Comparison of ENCODE assay signal across 11 mouse cellular contexts in genomic region chr13:98633641-98634484, GRCm38 (mm10). TPM values are rescaled to one million over a fixed set of nuclear protein-coding genes. Genes with fewer than 3 reads are reported as not detected.
DNase-seq lines count a peak whose midpoint lies in the region; TF ChIP-seq lines count a peak whose summit lies in the region.
"Had no signal": no experiment of that assay in that cellular context is flagged by ENCODE, and none has a peak within 500 bp of the region (broad histone marks: within the 10 kb centered on the region; RNA-seq: fewer than 3 reads in every experiment).

No protein-coding gene starts in this region.

- TF ChIP-seq POLR2A in heart, adult 2 months (IDR thresholded peaks at IDR 0.05; ENCODE audit: insufficient read depth, low read depth, low read length), result no peak

- H3K4me1 ChIP-seq in heart, adult 2 months (ENCODE audit: control insufficient read depth, insufficient read depth, low read length), result no peaks in the 10 kb centered on the region
- H3K4me1 ChIP-seq: lung, embryonic 15.5 days had no signal

- H3K4me3 ChIP-seq in heart, adult 2 months, result no peak overlapping the region
- H3K4me3 ChIP-seq in layer of hippocampus, adult 2 months, result no peak overlapping the region
- H3K4me3 ChIP-seq: lung, embryonic 15.5 days had no signal

- no peak overlapping the region for H3K27ac ChIP-seq in heart, adult 2 months
- H3K27ac ChIP-seq in layer of hippocampus, adult 2 months, result peak overlapping the region; percentile 84
- H3K27ac ChIP-seq: lung, embryonic 15.5 days had no signal

- peak; percentile 47 for TF ChIP-seq CTCF in heart, adult 2 months (IDR thresholded peaks at IDR 0.05)
- peak; percentile 73 for TF ChIP-seq CTCF in layer of hippocampus, adult 2 months (conservative IDR thresholded peaks at IDR 0.05)

- intact Hi-C loops in heart, adult 2 months (cut with DNase I), result no loop called here

- no peak overlapping the region for H3K9ac ChIP-seq in heart, adult 2 months (ENCODE audit: low read depth, low read length)
- H3K9ac ChIP-seq: lung, embryonic 15.5 days had no signal

- no peaks in the 10 kb centered on the region for H3K79me2 ChIP-seq in heart, adult 2 months (replicated peaks; ENCODE audit: control insufficient read depth, insufficient read depth, low read length)

- no peaks in the 10 kb centered on the region for H3K27me3 ChIP-seq in heart, adult 2 months (ENCODE audit: control insufficient read depth, insufficient read depth, low read length)

- no peaks in the 10 kb centered on the region for H3K36me3 ChIP-seq in heart, adult 2 months (ENCODE audit: control insufficient read depth, insufficient read depth, low read length)
- H3K36me3 ChIP-seq: lung, embryonic 15.5 days had no signal

- no peak for DNase-seq in heart, adult 2 months
- no peak for DNase-seq in heart, adult 9 months (ENCODE audit: low spot score in 2 of 2)
- peak; percentile 57 for DNase-seq in right cerebral cortex, adult 18-20 months
- no peak for DNase-seq in right cerebral cortex, postnatal 14 days
- peak in 1 of 2 experiments; percentile 47 for DNase-seq in layer of hippocampus, adult 2 months (ENCODE audit: low spot score in 2 of 2)
- DNase-seq in testis, postnatal 14 days (ENCODE audit: low spot score), result peak; percentile 71
- no peak for DNase-seq in spleen, adult 18-20 months
- no peak for DNase-seq in natural killer cell, adult 2 months (ENCODE audit: low spot score in 2 of 2)

- WGBS in heart, adult 2 months, result 37% methylated on average over 6 of the region's 6 CpGs

- no peak for TF ChIP-seq EP300 in heart, adult 2 months (IDR thresholded peaks at IDR 0.05; ENCODE audit: insufficient read depth, low read depth, low read length)

RNA-seq across cellular contexts. Expression of gene Tmem174, which starts 3.3 kb away (rescaled TPM):
- not detected for total RNA-seq in heart, adult 2 months (2021)
- polyA plus RNA-seq in heart, adult 2 months (2012; rRNA removed), result not detected in 2 replicates
- under 1 TPM in 1 of 2 experiments, not detected in 1; 0.15 TPM for total RNA-seq in layer of hippocampus, adult 2 months (2021)
- total RNA-seq: hematopoietic stem cell, adult 5-6 weeks had no signal
- polyA plus RNA-seq: embryonic facial prominence, embryonic 14.5 days had no signal

Comparison
In these comparisons a context has a peak if more than half of its experiments do, and no peak if none do; other contexts are left out.
1. DNase-seq: peak in right cerebral cortex, adult 18-20 months (single experiment) and testis, postnatal 14 days (single experiment); none in heart, adult 2 months (0 of 2), heart, adult 9 months (0 of 2), right cerebral cortex, postnatal 14 days (single experiment), spleen, adult 18-20 months (0 of 2) and natural killer cell, adult 2 months (0 of 2).